In the genomic region with DNA sequence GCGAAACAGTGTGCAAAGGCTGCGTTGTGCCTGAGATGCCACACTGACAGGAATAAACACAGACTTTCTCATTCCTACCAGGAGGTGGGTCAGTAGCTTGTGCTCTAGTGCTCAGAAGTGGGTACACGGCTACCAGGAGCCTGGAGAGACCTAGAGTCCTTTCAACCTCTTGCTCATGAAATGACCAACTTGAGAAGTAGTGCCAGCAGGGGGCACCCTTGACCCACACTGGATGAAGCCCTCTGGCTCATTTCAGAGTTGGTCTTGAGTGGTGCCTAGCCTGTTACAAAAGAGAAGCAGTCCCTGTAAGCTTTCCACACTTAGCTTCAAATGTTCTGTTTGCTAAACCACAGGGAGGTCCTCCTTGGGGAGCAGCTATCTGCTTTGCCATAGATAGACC, we compare ENCODE assay signal across 8 mouse cellular contexts. TPM values are rescaled to one million over a fixed set of nuclear protein-coding genes. Genes with fewer than 3 reads are reported as not detected.
DNase-seq lines count a peak whose midpoint lies in the region; ATAC-seq and TF ChIP-seq lines count a peak whose summit lies in the region.

No protein-coding gene starts in this region.

- intact Hi-C loops in left cerebral cortex, postnatal 25 days (cut with DNase I), result loop anchor here (1.0 to 5.0 kb wide), 4 partner anchors 56 to 675 kb away; no protein-coding TSS in a partner anchor

- no peaks in the 10 kb centered on the region for H3K4me1 ChIP-seq in midbrain, postnatal 0 days (ENCODE audit: insufficient read depth, low read length)
- no peaks in the 10 kb centered on the region for H3K4me1 ChIP-seq in testis, adult 2 months (ENCODE audit: control insufficient read depth, insufficient read depth, low read length)

- H3K9ac ChIP-seq in midbrain, postnatal 0 days (replicated peaks; ENCODE audit: low read length, poor library complexity, severe bottlenecking), result no peak overlapping the region

- no peak overlapping the region for H3K27ac ChIP-seq in midbrain, postnatal 0 days (ENCODE audit: low read depth, low read length)
- no peak overlapping the region for H3K27ac ChIP-seq in testis, adult 2 months (ENCODE audit: control insufficient read depth, insufficient read depth, low read depth, low read length)

- peak; percentile 38 for DNase-seq in cerebellum, adult 11 months
- peak; percentile 90 to 95 for DNase-seq in cerebellum, postnatal 14 days
- DNase-seq in gastrocnemius, postnatal 10 days, result peak; percentile 89
- peak; percentile 43 for DNase-seq in kidney, adult 11 months
- peak; percentile 81 to 88 for DNase-seq in left cerebral cortex, postnatal 25 days (ENCODE audit: low spot score in 2 of 2)
- DNase-seq in midbrain, postnatal 0 days (ENCODE audit: low spot score), result peak; percentile 87

- WGBS in midbrain, postnatal 0 days, result 58% methylated on average over 3 of the region's 3 CpGs

- H3K27me3 ChIP-seq in midbrain, postnatal 0 days (ENCODE audit: insufficient read depth, low read length), result no peaks in the 10 kb centered on the region
- no peaks in the 10 kb centered on the region for H3K27me3 ChIP-seq in testis, adult 2 months (ENCODE audit: control insufficient read depth, insufficient read depth, low read length)

- no peaks in the 10 kb centered on the region for H3K9me3 ChIP-seq in midbrain, postnatal 0 days (ENCODE audit: low read length)

- no peak for ATAC-seq in cerebellum, adult (ENCODE audit: insufficient number of reproducible peaks, low FRiP score, low TSS enrichment)
- ATAC-seq in midbrain, postnatal 0 days (ENCODE audit: low FRiP score), result 0 out of 2 replicates have a peak, but pooled peaks have one; percentile 31

- TF ChIP-seq POLR2A in testis, adult 2 months (IDR thresholded peaks at IDR 0.05; ENCODE audit: control insufficient read depth, low read depth, low read length), result no peak

- H3K36me3 ChIP-seq in midbrain, postnatal 0 days (ENCODE audit: insufficient read depth, low read length), result no peaks in the 10 kb centered on the region
- no peaks in the 10 kb centered on the region for H3K36me3 ChIP-seq in testis, adult 2 months (ENCODE audit: control insufficient read depth, insufficient read depth, low read length)

- H3K4me3 ChIP-seq in midbrain, postnatal 0 days (ENCODE audit: low read depth, low read length), result no peak overlapping the region
- H3K4me3 ChIP-seq in testis, adult 2 months (ENCODE audit: control insufficient read depth, low read depth, low read length), result no peak overlapping the region

- H3K4me2 ChIP-seq in midbrain, postnatal 0 days (ENCODE audit: low read depth, low read length, poor library complexity, severe bottlenecking), result no peak overlapping the region

- peak; percentile 89 for TF ChIP-seq CTCF in midbrain, postnatal 0 days (IDR thresholded peaks at IDR 0.05)
- peak; percentile 46; the same call in 1 of the 2 replicates for TF ChIP-seq CTCF in testis, adult 2 months (IDR thresholded peaks at IDR 0.05; ENCODE audit: control insufficient read depth, insufficient read depth, insufficient replicate concordance, low read depth, low read length)

RNA-seq across cellular contexts. Expression of gene Dact2, which starts 28.5 kb away (rescaled TPM):
- 1 to 10 TPM; 2.0 to 3.5 TPM for total RNA-seq in gastrocnemius, postnatal 10 days (2021)
- 10 to 100 TPM; 80.7 to 87.1 TPM for total RNA-seq in left cerebral cortex, postnatal 25 days (2021)
- 19.4 and 19.9 TPM in 2 replicates for total RNA-seq in midbrain, postnatal 0 days (2014; rRNA removed)
- polyA plus RNA-seq in midbrain, postnatal 0 days (2015; fragmentation: Nextera tagmentation; extraction: Ambion mirVana), result 2.8 TPM in 2 replicates
- 7.6 and 8.3 TPM in 2 replicates for polyA plus RNA-seq in testis, adult 2 months (2012; rRNA removed)

RNA-seq across cellular contexts. Expression of gene Smoc2, which starts 46.7 kb away (rescaled TPM):
- total RNA-seq in gastrocnemius, postnatal 10 days (2021), result 10 to 100 TPM; 91.1 to 92.9 TPM
- total RNA-seq in left cerebral cortex, postnatal 25 days (2021), result 10 to 100 TPM; 10.1 to 12.3 TPM
- 4.5 and 5.3 TPM in 2 replicates for total RNA-seq in midbrain, postnatal 0 days (2014; rRNA removed)
- 5.2 TPM in 2 replicates for polyA plus RNA-seq in midbrain, postnatal 0 days (2015; fragmentation: Nextera tagmentation; extraction: Ambion mirVana)
- polyA plus RNA-seq in testis, adult 2 months (2012; rRNA removed), result 23.7 and 24.6 TPM in 2 replicates

Comparison
In these comparisons a context has a peak if more than half of its experiments do, and no peak if none do; other contexts are left out.
1. DNase-seq: peak in every context shown above with its lines; median percentile 92 in cerebellum, postnatal 14 days; 89 in gastrocnemius, postnatal 10 days; 87 in midbrain, postnatal 0 days; 84 in left cerebral cortex, postnatal 25 days; 43 in kidney, adult 11 months; 38 in cerebellum, adult 11 months.
2. RNA of gene Smoc2, which starts 46.7 kb away (total RNA-seq): 91.1 to 92.9 TPM in gastrocnemius, postnatal 10 days; 10.1 to 12.3 TPM in left cerebral cortex, postnatal 25 days and 4.5 to 5.3 TPM in midbrain, postnatal 0 days; every median in the first group is over 4 times any median in the second.